Mouse (Mus musculus) liver, adult 2 months (tissue): Measurements from ENCODE around the gene Nrip1.

ENCODE experiments used
- CTCF ChIP-seq: fragments of 200-500 bp; IDR thresholded peaks from 2 replicates; pipeline ENCODE4 v1.5.1; 2011; ENCODE audit warnings: low read depth, low read length, control low read depth
- POLR2A ChIP-seq: fragments of 200-500 bp; IDR thresholded peaks from 2 replicates; pipeline ENCODE4 v1.6.1; 2011; ENCODE audit warnings: low read length, control low read depth; ENCODE audit not compliant: insufficient read depth; ENCODE audit errors: extremely low read depth

- TF ChIP-seq POLR2A = no peak
- no peak for TF ChIP-seq CTCF
Observed at GRCm38 (mm10) chr16:76265301-76265700, 108.3 kb downstream of the Nrip1 start.
